Mouse (Mus musculus) MEL (cell line): Measurements from ENCODE around the gene Fxr2. TPM values are rescaled to one million over a fixed set of nuclear protein-coding genes. Genes with fewer than 3 reads are reported as not detected.

Source experiments
- DNase-seq: peaks from one replicate; pipeline ENCODE4 v3.0.0; 2011; ENCODE audit warnings: low read depth, low spot score
- H3K27ac ChIP-seq: 2 replicates; pipeline ENCODE4 v1.5.1; 2012; ENCODE audit warnings: low read depth, mild to moderate bottlenecking, control low read depth, low read length, moderate library complexity; ENCODE audit not compliant: control insufficient read depth
- H3K27me3 ChIP-seq, 2 experiments: fragments of 150-350 bp in 1 of 2; sonication (generic) in 1 of 2; 2 replicates each; pipeline ENCODE4 v1.6.1; 2012; ENCODE audit warnings: low read length in 2 of 2, mild to moderate bottlenecking in 2 of 2, improper control_type of control experiment in 1 of 2, moderate library complexity in 1 of 2; ENCODE audit not compliant: insufficient read depth in 2 of 2, control insufficient read depth in 1 of 2
- H3K36me3 ChIP-seq, 2 experiments: 2 replicates each; pipeline ENCODE4 v1.6.1; 2012 to 2014; ENCODE audit warnings: low read length in 2 of 2, improper control_type of control experiment in 1 of 2, inconsistent platforms in 1 of 2, mild to moderate bottlenecking in 1 of 2; ENCODE audit not compliant: insufficient read depth in 2 of 2, control insufficient read depth in 1 of 2
- H3K4me1 ChIP-seq, 2 experiments: fragments of 150-350 bp in 1 of 2; sonication (generic) in 1 of 2; 2 replicates each; pipeline ENCODE4 v1.6.1; 2012; ENCODE audit warnings: low read length in 2 of 2, improper control_type of control experiment in 1 of 2, mild to moderate bottlenecking in 1 of 2; ENCODE audit not compliant: insufficient read depth in 2 of 2, control insufficient read depth in 1 of 2
- H3K4me3 ChIP-seq, 2 experiments: fragments of 150-350 bp in 1 of 2; sonication (generic) in 1 of 2; 2 replicates each; pipeline ENCODE4 v1.5.1; 2012; ENCODE audit warnings: low read depth in 2 of 2, low read length in 2 of 2, mild to moderate bottlenecking in 2 of 2, moderate library complexity in 2 of 2, control low read depth in 1 of 2, improper control_type of control experiment in 1 of 2; ENCODE audit not compliant: control insufficient read depth in 1 of 2, insufficient read depth in 1 of 2
- H3K79me2 ChIP-seq: 2 replicates; pipeline ENCODE4 v1.6.1; 2012; ENCODE audit warnings: mild to moderate bottlenecking, low read length, moderate library complexity; ENCODE audit not compliant: control insufficient read depth, poor library complexity, insufficient read depth
- H3K9ac ChIP-seq: 2 replicates; pipeline ENCODE4 v1.6.1; 2012; ENCODE audit warnings: low read depth, mild to moderate bottlenecking, control low read depth, low read length, moderate library complexity; ENCODE audit not compliant: control insufficient read depth, poor library complexity, severe bottlenecking
- H3K9me3 ChIP-seq: fragments of 150-350 bp; sonication (generic); replicated peaks from 2 replicates; pipeline ENCODE4 v1.6.1; 2012; ENCODE audit warnings: mild to moderate bottlenecking, low read length, improper control_type of control experiment, moderate library complexity; ENCODE audit not compliant: insufficient read depth
- BHLHE40 ChIP-seq: IDR thresholded peaks from 2 replicates; pipeline ENCODE4 v1.6.1; 2012; ENCODE audit warnings: low read depth, mild to moderate bottlenecking, inconsistent platforms, low read length, improper control_type of control experiment, borderline replicate concordance
- CHD1 ChIP-seq: IDR thresholded peaks from 2 replicates; pipeline ENCODE4 v1.6.1; 2012; ENCODE audit warnings: low read depth, mild to moderate bottlenecking, inconsistent platforms, low read length, improper control_type of control experiment
- CHD2 ChIP-seq: IDR thresholded peaks from 2 replicates; pipeline ENCODE4 v1.6.1; 2011; ENCODE audit warnings: low read length, improper control_type of control experiment
- ELF1 ChIP-seq: IDR thresholded peaks from 2 replicates; pipeline ENCODE4 v1.6.1; 2014; ENCODE audit warnings: low read depth, mild to moderate bottlenecking, inconsistent platforms, low read length, improper control_type of control experiment, moderate library complexity
- EP300 ChIP-seq, 2 experiments: IDR thresholded peaks; 2 replicates each; pipeline ENCODE4 v1.6.1; 2011; ENCODE audit warnings: improper control_type of control experiment in 2 of 2, low read length in 2 of 2, low read depth in 1 of 2, mild to moderate bottlenecking in 1 of 2
- ETS1 ChIP-seq: IDR thresholded peaks from 2 replicates; pipeline ENCODE4 v1.6.1; 2012; ENCODE audit warnings: low read depth, mild to moderate bottlenecking, inconsistent platforms, low read length, improper control_type of control experiment, moderate library complexity
- HCFC1 ChIP-seq: IDR thresholded peaks from 2 replicates; pipeline ENCODE4 v1.6.1; 2012; ENCODE audit warnings: low read depth, mild to moderate bottlenecking, inconsistent platforms, low read length, improper control_type of control experiment, moderate library complexity
- MYB ChIP-seq: IDR thresholded peaks from 2 replicates; pipeline ENCODE4 v1.6.1; 2011; ENCODE audit warnings: mild to moderate bottlenecking, low read depth, low read length, improper control_type of control experiment
- NELFE ChIP-seq: IDR thresholded peaks from 2 replicates; pipeline ENCODE4 v1.6.1; 2011; ENCODE audit warnings: low read depth, low read length, improper control_type of control experiment
- NRF1 ChIP-seq: IDR thresholded peaks from 2 replicates; pipeline ENCODE4 v1.6.1; 2014; ENCODE audit warnings: low read depth, mild to moderate bottlenecking, inconsistent platforms, low read length, improper control_type of control experiment, moderate library complexity; ENCODE audit not compliant: poor library complexity, insufficient read depth, severe bottlenecking
- RCOR1 ChIP-seq: IDR thresholded peaks from 2 replicates; pipeline ENCODE4 v1.6.1; 2012; ENCODE audit warnings: low read depth, mild to moderate bottlenecking, inconsistent platforms, low read length, improper control_type of control experiment
- SMC3 ChIP-seq: IDR thresholded peaks from 2 replicates; pipeline ENCODE4 v1.6.1; 2011; ENCODE audit warnings: low read depth, low read length, improper control_type of control experiment
- TAL1 ChIP-seq: IDR thresholded peaks from 2 replicates; pipeline ENCODE4 v1.6.1; 2012; ENCODE audit warnings: mild to moderate bottlenecking, inconsistent platforms, low read length, moderate library complexity, mixed read lengths
- TBP ChIP-seq: IDR thresholded peaks from 2 replicates; pipeline ENCODE4 v1.8.0; 2011; ENCODE audit warnings: low read depth, low read length, improper control_type of control experiment
- TCF12 ChIP-seq: IDR thresholded peaks from 2 replicates; pipeline ENCODE4 v1.6.1; 2014; ENCODE audit warnings: low read depth, mild to moderate bottlenecking, inconsistent platforms, low read length, improper control_type of control experiment, moderate library complexity
- USF2 ChIP-seq, 2 experiments: IDR thresholded peaks; 2 replicates each; pipeline ENCODE4 v1.6.1; 2011 to 2012; ENCODE audit warnings: improper control_type of control experiment in 2 of 2, low read length in 2 of 2, borderline replicate concordance in 1 of 2, inconsistent platforms in 1 of 2, low read depth in 1 of 2, mild to moderate bottlenecking in 1 of 2; ENCODE audit not compliant: insufficient read depth in 1 of 2
- ZKSCAN1 ChIP-seq: IDR thresholded peaks from 2 replicates; pipeline ENCODE4 v1.6.1; 2012; ENCODE audit warnings: low read depth, mild to moderate bottlenecking, inconsistent platforms, low read length, improper control_type of control experiment, moderate library complexity
- ZMIZ1 ChIP-seq: IDR thresholded peaks from 2 replicates; pipeline ENCODE4 v1.6.1; 2012; ENCODE audit warnings: low read depth, mild to moderate bottlenecking, inconsistent platforms, low read length, improper control_type of control experiment, moderate library complexity
- polyA plus RNA-seq, 2 experiments: library from polyadenylated mRNA; stranded (reverse) in 1 of 2; unstranded in 1 of 2; fragments of >175 nt in 1 of 2; fragments of >200 nt in 1 of 2; gene quantifications; 2 replicates each; pipeline versions ENCODE4 v1.2.1 to v1.2.4; 2012; ENCODE audit warnings: low replicate concordance in 2 of 2, low read depth in 1 of 2; ENCODE audit not compliant: insufficient read length in 2 of 2, insufficient read depth in 1 of 2, missing spikeins in 1 of 2
- total RNA-seq: library from RNA; depleted of rRNA; stranded (reverse); fragments of 300-350 nt; gene quantifications from 2 replicates; pipeline ENCODE4 v1.2.3, GENCODE M21; 2012

Gene Fxr2
- total and polyA plus RNA-seq, 3 experiments = 95.1 to 97.6 TPM; not detected in 1

DNA sequence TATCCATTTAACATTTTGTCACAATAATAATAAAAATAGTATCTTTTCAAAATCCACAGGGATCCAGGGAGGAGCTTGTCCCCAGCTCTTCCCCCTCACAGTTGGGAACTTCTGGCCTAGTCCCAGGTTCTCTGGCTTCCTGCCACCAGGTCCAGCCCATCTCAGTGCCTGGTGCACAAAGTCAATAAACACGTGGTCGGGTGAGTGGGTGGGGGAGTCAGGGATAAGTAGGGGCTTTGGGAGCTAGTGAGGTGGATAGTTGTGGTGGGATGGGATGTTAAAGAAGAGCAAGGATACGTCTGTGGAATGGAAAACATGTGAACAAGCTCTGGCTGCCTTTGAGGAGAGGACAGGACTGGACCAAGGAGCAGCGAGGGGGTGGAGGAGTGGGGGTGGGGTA is 53.6 kb downstream of the Fxr2 start:
- DNase-seq = no peak
- Histone ChIP-seq H3K4me3 (no peak overlapping the region), H3K9ac (no peak overlapping the region), H3K36me3 (peaks cover 0 to 3% of the 10 kb centered on the region in 2 experiments; a peak in 1 of 4 replicates), H3K4me1 (peaks cover 0 to 5% of the 10 kb centered on the region in 2 experiments; a peak in 3 of 4 replicates), H3K27ac (no peak overlapping the region), H3K9me3 (no peaks in the 10 kb centered on the region), H3K27me3 (no peaks in the 10 kb centered on the region), H3K79me2 (peaks cover 5% of the 10 kb centered on the region)
- no peak for TF ChIP-seq ZMIZ1
- TF ChIP-seq ELF1 = no peak

DNA sequence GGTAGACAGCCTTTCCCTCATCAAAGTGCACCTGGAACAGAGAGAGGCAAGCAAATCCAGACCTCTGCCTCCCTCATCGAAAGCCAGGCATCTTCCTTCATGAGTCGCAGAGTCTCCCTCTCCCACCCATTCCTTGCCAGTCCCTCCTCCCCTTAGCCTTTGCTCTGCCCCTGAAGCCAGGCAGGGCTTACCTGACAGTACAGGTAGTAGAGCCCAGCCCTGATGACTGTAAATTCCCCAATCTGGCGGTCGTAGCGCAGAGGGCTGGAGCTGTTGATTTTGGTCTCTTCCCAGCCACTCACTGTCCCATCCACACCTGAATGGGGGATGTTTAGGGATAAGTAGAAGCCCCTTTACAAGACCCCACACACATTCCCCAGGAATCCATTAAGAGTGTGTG is 54.3 kb downstream of the Fxr2 start:
- no peak overlapping the region for H3K27ac ChIP-seq
- no peak for DNase-seq
- peaks cover 0 to 6% of the 10 kb centered on the region in 2 experiments; a peak in 3 of 4 replicates for H3K4me1 ChIP-seq
- peaks cover 0 to 3% of the 10 kb centered on the region in 2 experiments; a peak in 1 of 4 replicates for H3K36me3 ChIP-seq
- H3K9ac ChIP-seq = no peak overlapping the region
- no peak for TF ChIP-seq MYB
- TF ChIP-seq TCF12 = no peak
- no peak for TF ChIP-seq NRF1
- no peak for TF ChIP-seq TBP
- no peak for TF ChIP-seq TAL1
- TF ChIP-seq ETS1 = no peak
- TF ChIP-seq CHD2 = no peak
- no peak for TF ChIP-seq BHLHE40
- no peak for TF ChIP-seq USF2 (IDR thresholded peaks at IDR 0.05; ENCODE audit: borderline replicate concordance in 1 of 2, insufficient read depth in 1 of 2, low read depth in 1 of 2, low read length in 2 of 2)
- TF ChIP-seq SMC3 = no peak
- TF ChIP-seq ZMIZ1 = no peak
- TF ChIP-seq NELFE = no peak
- no peak for TF ChIP-seq HCFC1
- no peak for TF ChIP-seq ZKSCAN1
- no peak for TF ChIP-seq CHD1
- no peak for TF ChIP-seq EP300 (IDR thresholded peaks at IDR 0.05; ENCODE audit: low read depth in 1 of 2, low read length in 2 of 2)
- no peak for TF ChIP-seq RCOR1
- TF ChIP-seq, all 39 proteins: peak for 0
- H3K27me3 ChIP-seq = no peaks in the 10 kb centered on the region
- no peaks in the 10 kb centered on the region for H3K9me3 ChIP-seq
- peaks cover under 1% of the 10 kb centered on the region; the same call in 1 of the 2 replicates for H3K79me2 ChIP-seq
- no peak overlapping the region for H3K4me3 ChIP-seq
